Mouse (Mus musculus) lung, embryonic 14.5 days (tissue): ENCODE results near the gene Ankrd37. TPM values are rescaled to one million over a fixed set of nuclear protein-coding genes. Genes with fewer than 3 reads are reported as not detected.

Source experiments
- ATAC-seq: fragments of 200-750 bp; cut with Nextera tagmentation; 2 replicates; pipeline ENCODE4 v1.8.0; 2017; ENCODE audit warnings: mild to moderate bottlenecking, moderate TSS enrichment, moderate library complexity; ENCODE audit not compliant: insufficient read depth
- DNase-seq: peaks from one replicate; pipeline ENCODE4 v3.0.0-alpha.2; 2015
- H3K27ac ChIP-seq: fragments of 300-500 bp; sonication (generic); 2 replicates; pipeline ENCODE4 v1.5.1; 2014; ENCODE audit warnings: low read depth, mild to moderate bottlenecking, moderate library complexity
- H3K27me3 ChIP-seq: fragments of 300-500 bp; sonication (generic); 2 replicates; pipeline ENCODE4 v1.6.1; 2014; ENCODE audit warnings: low read length, control low read depth; ENCODE audit not compliant: insufficient read depth
- H3K36me3 ChIP-seq: fragments of 300-500 bp; sonication (generic); 2 replicates; pipeline ENCODE4 v1.6.1; 2014; ENCODE audit warnings: control low read depth; ENCODE audit not compliant: insufficient read depth
- H3K4me1 ChIP-seq: fragments of 300-500 bp; sonication (generic); 2 replicates; pipeline ENCODE4 v1.6.1; 2014; ENCODE audit warnings: antibody characterized with exemption, control low read depth; ENCODE audit not compliant: insufficient read depth
- H3K4me2 ChIP-seq: fragments of 300-500 bp; sonication (generic); 2 replicates; pipeline ENCODE4 v1.6.1; 2014; ENCODE audit warnings: mild to moderate bottlenecking
- H3K4me3 ChIP-seq: fragments of 300-500 bp; sonication (generic); 2 replicates; pipeline ENCODE4 v1.5.1; 2014; ENCODE audit warnings: low read depth, low read length
- H3K9ac ChIP-seq: fragments of 300-500 bp; sonication (generic); 2 replicates; pipeline ENCODE4 v1.6.1; 2014
- H3K9me3 ChIP-seq: fragments of 300-500 bp; sonication (generic); 2 replicates; pipeline ENCODE4 v1.6.1; 2016; ENCODE audit warnings: low read depth, low read length, control low read depth
- CTCF ChIP-seq: IDR thresholded peaks from 2 replicates; pipeline ENCODE4 v1.5.1; 2016; ENCODE audit warnings: antibody characterized with exemption, low read depth
- WGBS: fragments of 180-500 bp; shearing (Covaris S2); extraction: QIAGEN DNeasy Blood & Tissue Kit; methylation state at CpG from one replicate; pipeline ENCODE4 v1.1.7; 2014; 5-methylcytosine and 5-hydroxymethylcytosine counted together
- polyA plus RNA-seq: library from polyadenylated mRNA; unstranded; fragments of >200 nt; fragmentation: Nextera tagmentation; extraction: Ambion mirVana; gene quantifications from 2 replicates; pipeline ENCODE4 v1.2.1, GENCODE M21; 2014

The Ankrd37 gene
- polyA plus RNA-seq, 1 experiment from 2014 or later = 21.8 TPM

DNA sequence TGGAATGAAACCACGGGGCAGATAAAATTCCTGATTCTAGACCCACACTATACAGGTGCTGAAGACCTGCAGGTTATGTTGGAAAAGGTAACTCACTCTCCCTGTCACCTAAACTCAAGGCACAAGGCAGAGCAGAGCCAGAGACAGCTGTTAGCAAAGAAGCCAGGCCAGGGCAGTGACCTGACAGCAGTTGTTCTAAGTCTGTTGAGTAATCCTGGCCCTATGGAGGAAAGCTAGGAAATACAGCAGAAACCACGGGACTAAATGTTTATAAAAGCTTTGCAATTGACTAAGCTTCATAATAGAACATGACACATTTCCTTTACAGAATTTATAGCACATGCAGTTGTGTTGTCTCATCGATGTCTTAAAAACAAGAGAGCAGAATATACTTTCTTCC, 9.9 kb downstream of the Ankrd37 start:
- 72% methylated on average over 3 of the region's 3 CpGs for WGBS
- Histone ChIP-seq H3K4me2 (no peak overlapping the region), H3K27ac (no peak overlapping the region), H3K9ac (no peak overlapping the region), H3K9me3 (no peaks in the 10 kb centered on the region), H3K4me1 (peaks cover 4% of the 10 kb centered on the region; the same call in 1 of the 2 replicates), H3K4me3 (no peak overlapping the region), H3K27me3 (no peaks in the 10 kb centered on the region), H3K36me3 (peaks cover 50% of the 10 kb centered on the region)
- TF ChIP-seq CTCF = no peak
- DNase-seq (no peak), ATAC-seq (no peak)

DNA sequence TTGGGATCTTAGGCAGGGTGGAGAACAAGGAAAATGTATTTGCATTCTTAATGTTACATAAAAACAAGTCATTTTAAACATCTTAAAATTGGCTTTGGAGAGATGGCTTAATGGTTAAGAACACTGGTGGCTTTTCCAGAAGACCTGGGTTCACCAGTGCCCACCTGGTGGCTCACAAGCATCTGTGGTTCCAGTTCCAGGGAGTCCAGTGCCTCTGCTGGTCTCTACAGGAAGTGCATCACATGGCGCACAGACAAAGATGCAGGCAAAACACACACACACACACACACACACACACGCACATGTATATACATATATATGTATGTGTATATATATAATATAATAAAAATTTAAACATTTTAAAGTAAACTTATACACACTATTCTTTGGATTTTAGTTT, 11.4 kb downstream of the Ankrd37 start:
- peak; percentile 45 for TF ChIP-seq CTCF
- no peak overlapping the region for H3K9ac ChIP-seq
- DNase-seq = peak; percentile 9
- H3K27me3 ChIP-seq = no peaks in the 10 kb centered on the region
- peaks cover 57% of the 10 kb centered on the region for H3K36me3 ChIP-seq
- H3K27ac ChIP-seq = no peak overlapping the region
- no peak for ATAC-seq
- H3K4me3 ChIP-seq = no peak overlapping the region
- H3K4me1 ChIP-seq = no peaks in the 10 kb centered on the region
- 95% methylated on average over 2 of the region's 2 CpGs for WGBS
- H3K4me2 ChIP-seq = no peak overlapping the region
- no peaks in the 10 kb centered on the region for H3K9me3 ChIP-seq

DNA sequence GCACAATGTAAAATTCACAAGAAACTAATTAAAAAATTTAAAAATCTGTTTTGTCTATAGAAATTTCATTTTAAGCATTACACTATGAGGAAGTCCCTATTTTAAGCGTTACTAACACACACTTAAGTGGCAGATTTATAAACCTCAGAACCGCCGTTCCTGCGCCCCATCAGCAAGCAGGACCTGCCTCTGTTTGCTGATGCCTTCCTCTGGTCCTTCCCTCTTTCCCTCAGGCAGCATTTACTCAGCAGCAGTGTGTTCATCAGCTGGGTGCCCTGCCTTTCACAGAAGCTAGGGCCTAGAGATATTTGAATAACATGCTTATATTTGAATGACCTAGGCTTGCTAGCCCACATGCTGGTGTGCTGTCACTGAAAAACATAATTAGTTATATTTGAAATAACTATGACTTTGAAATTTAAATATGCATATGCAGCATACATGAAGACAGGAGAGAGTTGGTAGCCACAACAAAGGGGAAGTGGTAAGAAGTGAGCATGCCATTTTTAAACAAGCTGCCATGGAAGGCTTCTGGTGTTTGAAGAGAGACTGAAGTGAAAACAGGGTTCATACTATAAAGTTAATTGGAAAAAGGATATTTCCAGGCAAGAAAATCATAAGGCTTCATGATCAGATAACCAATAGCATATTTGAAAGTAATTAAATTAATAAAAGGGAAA, 14.7 kb downstream of the Ankrd37 start:
- Histone ChIP-seq H3K4me3 (no peak overlapping the region), H3K9ac (no peak overlapping the region), H3K36me3 (peaks cover 51% of the 10 kb centered on the region), H3K27me3 (no peaks in the 10 kb centered on the region), H3K4me1 (no peaks in the 10 kb centered on the region), H3K9me3 (no peaks in the 10 kb centered on the region), H3K27ac (no peak overlapping the region), H3K4me2 (no peak overlapping the region)
- DNase-seq (no peak), ATAC-seq (no peak)
- 93% methylated on average over 4 of the region's 4 CpGs for WGBS
- no peak for TF ChIP-seq CTCF

DNA sequence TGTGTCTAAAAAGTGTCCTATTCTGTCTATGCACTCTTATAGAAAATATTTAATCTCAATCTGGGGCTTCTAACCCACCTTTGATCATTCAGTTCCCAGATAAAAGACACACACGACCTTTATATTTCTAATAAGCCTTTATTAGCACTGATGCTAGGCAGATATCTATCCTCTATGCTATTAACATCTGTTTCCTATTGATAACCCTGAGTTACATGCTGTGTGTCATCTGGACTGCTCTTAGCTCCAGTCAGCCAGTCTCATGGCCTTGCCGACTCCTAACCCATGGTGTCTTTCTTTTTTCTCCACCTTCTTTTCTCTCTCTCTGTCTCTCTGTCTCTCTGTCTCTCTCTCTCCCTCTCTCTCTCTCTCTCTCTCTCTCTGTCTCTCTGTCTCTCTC, 17.3 kb downstream of the Ankrd37 start:
- peaks cover 53% of the 10 kb centered on the region for H3K36me3 ChIP-seq
- H3K9ac ChIP-seq = no peak overlapping the region
- no peaks in the 10 kb centered on the region for H3K9me3 ChIP-seq
- no peak overlapping the region for H3K27ac ChIP-seq
- no peak overlapping the region for H3K4me3 ChIP-seq
- no peaks in the 10 kb centered on the region for H3K4me1 ChIP-seq
- TF ChIP-seq CTCF = no peak
- ATAC-seq (no peak), DNase-seq (no peak)
- no peaks in the 10 kb centered on the region for H3K27me3 ChIP-seq
- no peak overlapping the region for H3K4me2 ChIP-seq
- WGBS = 58% methylated on average over 2 of the region's 2 CpGs

DNA sequence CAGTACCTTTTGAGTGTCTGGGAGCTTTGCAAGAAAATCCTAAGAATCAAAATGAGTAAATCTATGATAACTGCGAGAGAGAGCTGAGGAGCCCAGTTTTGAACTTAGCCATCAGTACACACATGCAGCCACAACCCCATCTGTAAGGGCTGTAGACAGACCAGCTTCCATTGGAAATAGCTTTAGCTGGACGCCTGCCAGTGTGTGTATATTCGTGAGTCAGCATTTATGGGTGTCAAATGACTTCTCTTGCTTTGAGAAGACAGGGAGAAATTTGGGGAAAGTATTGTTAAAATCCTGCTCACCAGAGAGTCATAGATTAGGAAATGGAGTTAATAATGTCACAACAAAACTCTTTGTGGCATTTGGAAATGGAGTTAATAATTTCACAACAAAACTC, 18.8 kb downstream of the Ankrd37 start:
- Histone ChIP-seq H3K36me3 (peaks cover 61% of the 10 kb centered on the region), H3K27ac (peak overlapping the region; percentile 20; the same call in 1 of the 2 replicates), H3K4me2 (no peak overlapping the region), H3K9me3 (no peaks in the 10 kb centered on the region), H3K4me1 (no peaks in the 10 kb centered on the region), H3K27me3 (no peaks in the 10 kb centered on the region), H3K4me3 (no peak overlapping the region), H3K9ac (no peak overlapping the region)
- ATAC-seq (no peak), DNase-seq (peak; percentile 78)
- no peak for TF ChIP-seq CTCF
- whole genome bisulfite sequencing = 48% methylated on average over 3 of the region's 3 CpGs

DNA sequence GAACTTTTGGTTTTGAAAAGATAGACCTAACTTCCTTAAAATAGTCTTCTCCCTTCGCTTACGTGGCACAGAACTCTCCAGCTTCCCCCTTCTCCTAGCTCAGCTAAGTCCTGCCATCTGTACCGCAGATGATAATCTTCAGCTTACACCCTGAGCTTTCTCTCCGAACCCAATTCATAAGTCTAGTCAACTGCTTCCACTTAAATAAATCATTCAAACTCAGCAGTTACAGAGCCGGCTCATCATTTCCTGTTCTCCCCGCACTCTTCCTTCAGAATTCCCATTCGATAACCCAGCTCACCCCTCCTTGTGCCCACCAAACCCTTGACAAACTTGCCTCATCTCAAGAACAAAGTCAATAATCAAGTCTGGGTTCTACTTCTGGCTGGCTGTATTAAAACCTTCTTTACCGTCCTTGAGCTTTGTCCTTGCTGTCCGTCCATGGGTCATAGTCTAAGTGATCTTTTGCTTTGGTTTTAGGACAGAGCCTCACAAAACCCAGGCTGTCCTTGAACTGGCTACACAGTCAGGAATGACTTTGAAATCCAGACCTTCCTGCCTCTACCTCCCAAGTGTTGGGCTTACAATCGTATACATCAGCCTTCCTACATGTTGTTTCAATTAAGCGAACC, 29.6 kb downstream of the Ankrd37 start:
- peaks cover 5% of the 10 kb centered on the region; the same call in 1 of the 2 replicates for H3K4me1 ChIP-seq
- DNase-seq (peak; percentile 48), ATAC-seq (0 out of 2 replicates have a peak, but pooled peaks have one; percentile 9)
- peak overlapping the region; percentile 72 for H3K4me3 ChIP-seq
- peak overlapping the region; percentile 85 for H3K4me2 ChIP-seq
- WGBS = 46% methylated on average over 11 of the region's 11 CpGs
- H3K27me3 ChIP-seq = no peaks in the 10 kb centered on the region
- TF ChIP-seq CTCF = no peak
- peak overlapping the region; percentile 69 for H3K9ac ChIP-seq
- H3K36me3 ChIP-seq = peaks cover 17% of the 10 kb centered on the region; the same call in 1 of the 2 replicates
- H3K27ac ChIP-seq = peak overlapping the region; percentile 16; the same call in 1 of the 2 replicates
- no peaks in the 10 kb centered on the region for H3K9me3 ChIP-seq

DNA sequence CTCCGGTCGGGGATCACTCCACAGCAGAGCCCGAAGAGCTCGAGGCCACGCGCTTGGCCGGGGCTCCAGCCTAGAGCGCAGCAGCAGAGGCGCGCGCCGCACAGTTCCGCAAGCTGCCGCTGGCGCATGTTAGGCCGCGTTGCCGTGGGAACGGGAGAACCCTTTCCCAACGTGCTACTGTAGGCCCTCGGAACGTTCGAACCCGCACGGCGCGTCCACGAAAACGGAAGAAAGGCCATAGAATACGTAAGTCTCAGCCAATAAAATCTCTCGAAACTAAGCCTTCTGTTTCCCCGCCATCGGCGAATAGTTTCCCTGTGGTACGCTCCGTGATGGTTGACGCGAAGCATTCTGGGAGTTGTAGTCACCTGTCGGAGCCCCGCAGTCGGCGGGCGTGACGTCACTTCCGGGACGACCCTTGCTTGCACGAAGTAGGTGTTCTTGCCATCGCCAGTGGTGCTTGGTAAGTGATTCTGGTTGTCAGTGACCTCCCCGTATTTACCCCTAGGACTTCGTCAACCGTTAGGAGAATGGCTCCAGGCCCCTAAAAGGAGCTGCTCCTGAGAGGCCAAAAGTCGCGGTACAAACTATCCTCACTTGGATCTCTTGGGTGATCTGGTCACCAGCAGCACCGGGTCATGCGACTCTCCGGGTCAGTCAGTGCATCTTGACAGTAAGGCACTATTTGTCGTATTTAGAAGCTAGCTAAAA, 30.2 kb downstream of the Ankrd37 start, which contains the start of the genes 1700029J07Rik and Ufsp2:
Gene 1700029J07Rik (minus strand): TSS at position 127 of the 711 bp plus-strand sequence.
Gene Ufsp2 (plus strand): TSS at position 403 of the 711 bp plus-strand sequence.
- DNase-seq (peak; percentile 100), ATAC-seq (peak; percentile 98)
- Histone ChIP-seq H3K9ac (peak within 1 kb of the TSS; percentile 69), H3K36me3 (peaks cover 12% of the 10 kb centered on the region; the same call in 1 of the 2 replicates), H3K27me3 (no peaks in the 10 kb centered on the region), H3K4me1 (peaks cover 5% of the 10 kb centered on the region; the same call in 1 of the 2 replicates), H3K4me3 (peak within 1 kb of the TSS; percentile 72), H3K9me3 (no peaks in the 10 kb centered on the region), H3K27ac (peak within 1 kb of the TSS; percentile 77), H3K4me2 (peak within 1 kb of the TSS; percentile 85)
- TF ChIP-seq CTCF = peak; percentile 57
- WGBS = under 1% methylated on average over 57 of the region's 57 CpGs
